Mouse (Mus musculus) gastrocnemius, postnatal 4 days (tissue): ENCODE measurements around the gene Rfng. TPM values are rescaled to one million over a fixed set of nuclear protein-coding genes. Genes with fewer than 3 reads are reported as not detected.
"Not testable (repeated sequence)": the region's sequence is repeated elsewhere in the genome, so short reads cannot be mapped to it uniquely, and the experiment has no call there.

Experiments
- DNase-seq, 2 experiments: peaks; one replicate each; pipeline ENCODE4 v3.0.0; 2021 to 2022; ENCODE audit warnings: low spot score in 2 of 2, mixed read lengths in 2 of 2
- long read RNA-seq, 2 experiments: library from polyadenylated mRNA; stranded (forward); transcript quantifications; one replicate each; pipeline ENCODE4 v2.0.0; 2021
- total RNA-seq, 2 experiments: library from RNA; stranded (reverse); gene quantifications; 2 replicates each; pipeline ENCODE4 v1.2.3; 2021

The Rfng gene
- total RNA-seq = 10 to 100 TPM in 1 of 2 experiments, 1 to 10 TPM in 1; 8.3 to 10.9 TPM
- long read RNA-seq, experiment 1, transcript Rfng-201 (8 exons, 2,118 nt) = major isoform, 7 of 22 reads
- long read RNA-seq, experiment 1, partial matches to known transcripts = 2 of 22 reads
- long read RNA-seq, experiment 1, other reads (novel, unspliced or antisense) = 13 of 22 reads
- long read RNA-seq, experiment 2, partial matches to known transcripts = 0 of 13 reads
- long read RNA-seq, experiment 2, other reads (novel, unspliced or antisense) = 9 of 13 reads

DNA sequence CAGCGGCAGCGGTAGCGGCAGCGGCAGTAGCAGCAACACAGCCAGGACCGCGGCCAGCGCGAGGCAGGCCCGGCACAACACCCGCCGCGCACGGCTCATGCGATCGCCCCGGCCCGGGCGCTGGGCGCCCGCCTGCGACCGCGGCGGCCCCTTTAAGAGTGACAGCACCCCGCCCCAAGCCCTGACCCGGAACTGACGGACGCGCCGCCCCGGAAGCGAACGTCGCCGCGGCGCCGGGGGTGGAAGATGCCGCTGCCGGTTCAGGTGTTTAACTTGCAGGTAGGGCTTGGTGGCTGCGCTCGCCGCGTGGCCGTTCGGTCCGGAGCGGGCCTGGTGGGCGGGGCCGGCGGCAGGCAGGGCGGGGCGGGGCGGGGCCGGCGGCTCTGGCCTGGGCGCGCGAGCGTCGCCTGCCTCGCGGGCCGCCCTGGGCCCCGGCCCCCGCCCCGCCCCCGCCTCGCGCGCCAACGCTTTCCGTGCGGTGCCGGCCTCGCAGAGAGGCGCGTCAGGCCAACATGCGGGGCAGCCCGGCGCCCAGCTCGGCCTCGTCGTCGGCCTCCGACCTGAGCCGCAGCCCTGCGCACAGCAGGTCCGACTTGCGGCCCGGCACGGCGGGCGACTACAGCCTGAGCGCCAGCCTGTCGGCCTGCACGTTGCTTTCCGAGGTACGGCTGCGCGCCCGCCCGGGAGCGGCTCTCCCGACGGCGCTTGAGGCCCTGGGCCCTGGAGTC lies at the start of gene Rfng, which contains the start of gene Gps1:
TSS of gene Rfng (minus strand) at position 144 of the 728 bp plus-strand sequence.
TSS of gene Gps1 (plus strand) at position 209 of the 728 bp plus-strand sequence.
- peak; percentile 76 to 84 for DNase-seq

DNA sequence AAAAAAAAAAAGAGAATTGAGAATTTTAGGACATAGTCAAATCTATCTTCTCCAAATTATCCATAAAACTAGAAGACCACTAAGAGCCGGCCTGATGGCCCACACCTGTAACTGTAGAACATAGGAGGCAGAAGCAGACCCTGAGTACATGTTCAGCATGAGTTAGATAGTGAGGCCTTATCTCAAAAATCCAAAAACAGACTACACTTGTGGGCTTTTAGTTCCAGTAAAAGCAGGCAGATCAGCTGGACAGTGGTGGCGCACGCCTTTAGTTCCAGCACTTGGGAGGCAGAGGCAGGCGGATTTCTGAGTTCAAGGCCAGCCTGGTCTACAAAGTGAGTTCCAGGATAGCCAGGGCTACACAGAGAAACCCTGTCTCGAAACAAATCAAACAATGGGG lies 49.0 kb upstream of the Rfng start:
- DNase-seq = not testable (repeated sequence)

- DNase-seq = no peak
Observed at GRCm38 (mm10) chr11:120831659-120832440, 47.8 kb upstream of the Rfng start.

GRCm38 (mm10) chr11:120830686-120831085 lies 46.7 kb upstream of the Rfng start:
- DNase-seq = no peak

DNA sequence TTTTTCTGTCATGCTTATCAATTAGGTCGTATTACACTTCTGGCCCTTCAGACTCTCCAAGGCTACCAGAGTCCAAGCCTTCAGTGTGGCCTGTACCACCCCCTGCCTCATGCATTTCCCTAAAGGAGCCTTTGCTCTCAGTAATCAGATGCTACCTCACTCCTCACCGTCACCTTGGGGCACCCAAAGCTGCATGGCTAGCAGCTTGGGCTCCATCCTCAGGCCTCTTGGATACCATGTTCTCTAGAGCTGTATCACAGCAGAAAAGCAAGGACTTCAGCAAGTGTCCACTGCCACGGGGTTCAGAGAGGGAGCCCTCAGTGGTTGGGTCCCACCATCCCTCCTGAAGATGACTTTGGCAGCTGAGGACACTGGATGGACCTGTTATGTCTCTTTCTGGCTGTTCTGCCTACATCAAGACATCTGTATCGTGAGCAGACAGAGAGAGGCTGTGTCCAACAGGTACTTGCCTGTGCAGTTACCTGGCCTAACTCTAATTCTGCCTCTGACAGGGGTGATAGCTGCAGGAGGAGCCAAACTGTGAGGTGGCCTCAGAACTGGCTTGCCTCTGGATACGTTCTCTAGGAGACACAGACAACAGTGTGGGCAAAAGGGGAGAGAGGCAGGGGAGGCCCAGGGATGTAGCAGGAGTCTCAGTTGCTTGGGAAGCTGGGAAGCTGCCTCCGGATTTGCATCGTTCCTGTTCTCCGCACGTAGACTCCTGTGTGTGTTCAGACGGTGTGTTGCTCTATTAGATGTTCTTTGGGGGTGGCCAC lies 45.9 kb upstream of the Rfng start:
- no peak for DNase-seq

GRCm38 (mm10) chr11:120828416-120828815 lies 44.4 kb upstream of the Rfng start:
- DNase-seq = no peak

DNA sequence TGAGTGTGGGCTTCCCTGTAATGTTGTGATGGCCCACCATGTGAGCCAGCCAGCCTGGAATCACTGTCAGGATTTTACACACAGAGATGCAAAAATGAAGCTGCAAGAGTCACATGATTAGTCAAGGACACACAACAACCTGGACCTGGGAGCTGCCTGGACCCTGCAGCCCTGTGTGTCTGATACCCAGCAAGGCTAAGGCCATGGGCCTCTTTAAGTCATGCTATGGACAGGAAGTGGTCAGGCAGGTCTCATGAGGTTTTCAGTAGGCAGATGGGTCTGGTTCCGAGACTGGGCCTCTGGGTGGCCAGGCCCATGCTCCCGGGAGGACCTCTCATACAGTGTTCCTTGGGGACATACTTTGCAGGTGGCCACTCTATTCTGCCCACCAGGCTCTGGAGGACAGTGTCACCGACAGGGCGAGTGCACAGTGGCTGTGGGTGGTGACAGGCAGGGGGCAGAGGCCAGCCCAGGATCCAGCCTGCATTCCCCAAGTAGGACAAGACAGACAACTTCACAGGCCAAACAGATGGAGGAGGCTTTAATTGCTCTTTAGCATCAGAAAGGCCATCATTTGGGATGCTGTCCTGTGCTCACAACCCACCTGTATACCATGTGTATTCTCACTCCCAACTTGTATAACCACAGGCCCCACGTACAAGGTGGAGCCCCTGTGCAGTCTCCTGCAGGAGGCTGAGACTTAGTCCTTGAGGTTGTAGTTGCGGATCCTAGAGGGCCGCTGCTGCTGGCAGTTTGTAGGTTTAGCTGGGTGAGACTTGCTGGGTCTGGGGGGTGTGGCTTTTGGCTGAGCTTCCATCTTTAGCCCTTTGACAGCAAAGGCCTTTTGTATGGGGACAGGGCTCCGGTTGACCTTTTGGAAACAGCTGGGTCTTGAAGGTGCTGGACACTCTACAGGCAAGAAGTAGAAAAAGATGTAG lies 42.3 kb upstream of the Rfng start:
- no peak for DNase-seq

GRCm38 (mm10) chr11:120825289-120825863 lies 41.4 kb upstream of the Rfng start:
- DNase-seq = no peak

DNA sequence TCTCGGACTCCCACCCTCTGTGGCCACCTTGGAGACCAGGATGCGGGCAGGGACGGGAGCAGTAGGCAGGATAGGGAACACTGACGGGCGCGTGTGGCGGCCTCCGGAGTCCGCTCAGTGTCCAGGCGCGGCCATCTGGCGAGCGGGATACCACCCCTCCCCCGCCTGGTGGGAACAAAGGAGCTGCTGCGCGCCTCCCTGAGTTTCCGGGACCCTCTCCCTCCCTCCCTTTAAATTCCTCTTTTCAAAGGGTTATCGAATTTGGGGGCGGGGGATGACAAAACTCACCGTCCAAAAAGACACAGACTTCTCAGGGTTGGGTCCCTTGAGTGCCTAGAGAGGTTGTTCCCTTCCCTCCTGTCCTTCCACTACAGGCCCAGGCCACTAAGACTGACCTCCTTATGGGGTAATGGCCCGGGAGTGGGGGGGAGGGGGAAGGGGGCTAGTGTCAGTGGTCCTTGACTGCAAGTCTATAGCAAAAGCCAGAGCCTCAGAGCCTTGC lies 40.8 kb upstream of the Rfng start:
- DNase-seq = no peak

DNA sequence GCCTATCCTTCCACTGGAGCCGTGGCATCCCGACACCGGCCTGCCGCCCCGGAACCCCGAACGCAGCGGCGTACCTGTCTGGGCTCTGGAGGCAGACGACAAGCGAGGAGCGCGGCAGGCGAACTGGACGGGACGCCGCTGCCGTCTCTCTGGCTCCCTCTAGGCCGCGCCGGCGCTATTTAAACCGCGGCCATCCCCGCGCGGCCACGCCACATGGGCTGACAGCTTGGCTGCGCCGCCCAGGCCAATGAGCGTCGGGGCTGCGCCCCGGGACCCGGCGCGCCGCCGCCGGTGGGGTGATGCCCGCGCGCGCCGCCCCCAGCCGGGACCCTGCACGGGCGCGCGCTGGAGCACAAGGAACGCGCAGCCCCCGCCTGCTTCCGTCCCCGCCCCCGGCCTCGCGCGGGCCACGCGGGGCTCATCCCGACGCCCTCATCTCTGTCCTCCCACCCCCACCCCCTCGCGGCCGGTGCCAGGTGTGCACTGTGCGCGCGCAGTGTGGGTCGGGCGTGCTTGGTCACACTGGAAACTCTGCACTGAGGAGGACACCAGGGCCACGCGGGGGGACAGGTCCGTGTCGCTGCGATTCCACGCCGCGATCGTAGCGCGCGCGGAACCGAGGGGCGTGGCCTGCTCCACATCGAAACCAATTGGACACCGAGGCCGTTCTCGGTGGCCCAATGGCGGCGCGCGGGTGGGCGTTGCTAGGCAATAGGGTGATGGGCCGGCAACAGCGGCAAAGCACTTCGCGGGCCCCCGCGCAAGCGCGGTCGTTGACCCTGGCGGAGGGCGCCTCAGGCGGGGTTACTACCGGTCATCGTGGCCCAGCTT lies 40.2 kb upstream of the Rfng start, which contains the start of gene Fasn:
TSS of gene Fasn (minus strand) at position 592 of the 831 bp plus-strand sequence.
- DNase-seq = peak; percentile 95 to 98

- no peak for DNase-seq
Observed at GRCm38 (mm10) chr11:120823551-120823947, 39.5 kb upstream of the Rfng start.

GRCm38 (mm10) chr11:120822831-120823550 lies 39.0 kb upstream of the Rfng start:
- DNase-seq = no peak

- DNase-seq = no peak
Observed at GRCm38 (mm10) chr11:120822321-120822720, 38.3 kb upstream of the Rfng start.

DNA sequence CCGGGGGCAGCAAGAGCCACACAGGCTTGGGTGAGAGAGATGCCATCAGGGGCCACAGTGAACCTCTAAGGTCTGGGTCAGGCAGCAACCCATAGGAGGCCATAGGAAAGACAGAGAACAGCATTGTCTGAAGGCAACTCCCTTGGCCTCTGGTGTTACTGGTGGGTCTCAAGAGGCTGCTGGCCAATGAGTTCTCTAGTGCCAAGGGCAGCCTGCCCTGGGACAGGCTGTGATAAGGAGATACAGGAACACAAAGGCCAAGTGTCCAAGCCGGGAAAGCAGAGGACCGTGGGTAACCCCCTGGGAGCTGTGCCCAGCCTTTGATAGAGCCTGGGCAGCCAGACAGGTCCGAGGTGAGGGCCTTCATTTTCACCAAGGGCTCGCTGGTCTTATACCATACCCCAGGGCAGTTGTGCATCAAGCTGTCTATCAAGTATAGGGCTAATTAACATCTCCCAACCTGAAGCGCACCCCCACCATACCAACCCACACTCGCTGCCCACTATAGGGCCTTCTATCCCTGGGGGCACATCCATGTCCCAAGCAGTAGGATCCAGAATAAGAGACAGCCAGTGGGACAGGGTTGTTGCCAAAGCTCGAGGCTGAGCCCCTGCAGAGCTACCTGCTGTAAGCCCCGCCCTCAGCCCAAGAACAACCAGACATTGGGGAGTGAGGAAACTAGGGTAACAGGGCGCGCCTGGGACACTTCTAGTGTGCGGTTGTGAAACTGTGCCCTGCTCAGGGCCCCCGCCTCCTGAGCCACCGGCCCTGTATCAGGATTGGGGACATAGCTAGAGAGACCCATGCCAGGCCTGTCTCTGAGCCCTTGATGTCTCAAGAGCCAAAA lies 37.3 kb upstream of the Rfng start:
- no peak for DNase-seq

- DNase-seq = peak in 1 of 2 experiments; percentile 14
Observed at GRCm38 (mm10) chr11:120820546-120820945, 36.5 kb upstream of the Rfng start.

GRCm38 (mm10) chr11:120819556-120819955 lies 35.5 kb upstream of the Rfng start:
- DNase-seq = peak in 1 of 2 experiments; percentile 8

DNA sequence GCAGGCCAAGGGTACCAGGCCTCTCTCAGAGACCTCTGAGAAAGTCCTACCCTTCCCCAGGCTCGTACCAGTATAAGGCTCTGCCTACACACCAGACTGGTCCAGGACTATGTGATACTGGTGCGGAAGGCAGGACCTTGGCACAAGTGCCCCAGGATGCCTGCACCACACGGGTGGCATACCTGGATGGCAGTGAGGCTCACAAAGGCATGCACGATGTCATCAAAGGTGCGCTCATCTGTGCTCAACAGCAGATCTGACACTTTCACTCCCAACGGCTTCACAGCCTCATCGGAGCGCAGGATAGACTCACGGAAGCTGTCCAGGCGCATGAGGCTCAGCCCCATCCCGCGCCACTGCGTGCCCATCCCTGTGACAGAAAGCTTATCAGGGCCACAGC lies 34.2 kb upstream of the Rfng start:
- no peak for DNase-seq
